Mouse (Mus musculus): ENCODE measurements around the gene Arhgef18. TPM values are rescaled to one million over a fixed set of nuclear protein-coding genes. Genes with fewer than 3 reads are reported as not detected.
A peak's percentile ranks its signal among the peaks of the same experiment; 100 is the strongest.

Gene Arhgef18
- polyA plus RNA-seq, 1 experiment from 2014 or later, result 4.9 TPM

DNA sequence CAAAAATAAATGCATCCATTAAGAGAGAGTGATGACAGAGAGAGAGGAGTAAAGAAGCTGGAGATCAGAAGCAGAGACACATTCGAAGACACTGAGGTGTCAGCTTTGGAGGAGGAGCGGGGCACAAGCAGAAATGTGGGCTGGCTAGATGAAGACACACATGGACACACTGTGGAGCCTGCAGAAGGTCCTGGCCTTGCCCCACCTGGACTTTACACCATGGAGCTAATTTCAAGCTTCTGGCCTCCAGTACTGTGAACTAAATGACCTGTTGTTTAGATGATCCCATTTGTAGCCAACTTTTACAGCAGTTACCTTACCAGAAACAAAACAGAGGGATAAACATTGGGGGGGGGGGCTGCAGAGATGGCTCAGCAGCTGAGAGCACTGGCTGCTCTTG, 70.4 kb downstream of the Arhgef18 start:
- Histone ChIP-seq H3K4me2 (no peak overlapping the region), H3K4me3 (no peak overlapping the region), H3K9me3 (no peaks in the 10 kb centered on the region), H3K27me3 (replicated peaks) (no peaks in the 10 kb centered on the region), H3K27ac (replicated peaks) (no peak overlapping the region), H3K4me1 (peaks cover 10% of the 10 kb centered on the region), H3K9ac (no peak overlapping the region), H3K36me3 (peaks cover 13% of the 10 kb centered on the region)
- ATAC-seq (ENCODE audit: extremely low read depth, insufficient number of reproducible peaks, low FRiP score, low TSS enrichment), result no peak
- WGBS, result 89% methylated on average over 2 of the region's 2 CpGs

GRCm38 (mm10) chr8:3464309-3464708, 71.5 kb downstream of the Arhgef18 start:
- no peak overlapping the region for H3K9ac ChIP-seq
- no peak overlapping the region for H3K27ac ChIP-seq (replicated peaks)
- no peaks in the 10 kb centered on the region for H3K9me3 ChIP-seq
- H3K36me3 ChIP-seq, result peaks cover 5% of the 10 kb centered on the region
- no peak for ATAC-seq (ENCODE audit: extremely low read depth, insufficient number of reproducible peaks, low FRiP score, low TSS enrichment)
- WGBS, result 57% methylated on average over 5 of the region's 5 CpGs
- peaks cover 10% of the 10 kb centered on the region for H3K4me1 ChIP-seq
- no peaks in the 10 kb centered on the region for H3K27me3 ChIP-seq (replicated peaks)
- H3K4me3 ChIP-seq, result no peak overlapping the region
- H3K4me2 ChIP-seq, result no peak overlapping the region

DNA sequence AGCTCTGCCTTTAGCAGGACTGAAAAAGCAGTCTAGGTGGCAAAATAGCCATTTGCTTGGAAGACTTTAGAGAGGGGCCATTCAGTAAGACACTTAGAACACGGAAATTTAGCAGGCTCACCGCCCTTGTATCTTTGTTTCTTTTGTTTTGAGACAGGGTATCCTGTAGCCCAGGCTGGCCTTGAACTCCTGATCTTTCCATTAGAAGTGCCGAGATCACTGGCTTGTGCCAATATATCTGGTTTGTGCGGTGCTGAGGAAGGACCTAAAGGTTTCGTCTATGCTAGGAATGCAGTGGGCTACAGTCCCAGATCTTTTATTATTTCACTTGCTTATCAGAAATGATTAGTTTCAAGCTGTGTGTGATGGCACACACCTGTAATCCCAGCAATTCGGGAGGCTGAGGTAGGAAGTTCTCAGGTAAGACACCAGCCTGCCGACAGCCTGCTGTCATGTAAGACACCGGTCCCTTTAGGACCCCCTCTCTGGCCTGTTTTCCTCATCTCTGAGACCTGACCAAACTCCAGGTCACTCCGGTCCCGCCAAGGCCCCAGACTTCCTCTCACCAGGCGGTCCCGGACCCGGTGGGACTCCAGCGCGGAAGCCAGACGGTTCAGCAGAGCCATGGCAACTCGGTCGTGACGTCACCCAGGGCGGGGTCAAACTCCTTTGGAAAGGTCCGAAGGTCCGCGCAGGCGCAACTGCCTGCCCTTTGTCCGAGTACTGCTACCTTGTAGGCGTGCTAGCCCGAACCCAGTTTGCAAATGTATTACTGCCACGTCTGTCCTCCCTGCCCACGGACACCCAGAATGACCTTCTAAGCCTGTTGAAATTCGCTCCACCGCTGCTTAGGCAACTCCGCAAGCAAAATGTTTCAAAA, 74.4 kb downstream of the Arhgef18 start, which contains the start of gene Pex11g:
Gene Pex11g (minus strand): TSS at position 675 of the 880 bp plus-strand sequence.
- WGBS, result 5% methylated on average over 32 of the region's 32 CpGs
- peak; percentile 89 for ATAC-seq (ENCODE audit: extremely low read depth, insufficient number of reproducible peaks, low FRiP score, low TSS enrichment)

GRCm38 (mm10) chr8:3467886-3468545, 75.2 kb downstream of the Arhgef18 start:
- Histone ChIP-seq H3K4me1 (peaks cover 10% of the 10 kb centered on the region), H3K36me3 (no peaks in the 10 kb centered on the region), H3K9me3 (no peaks in the 10 kb centered on the region), H3K4me2 (peak overlapping the region; percentile 81), H3K27ac (replicated peaks) (peak overlapping the region; percentile 84), H3K27me3 (replicated peaks) (no peaks in the 10 kb centered on the region), H3K4me3 (peak overlapping the region; percentile 64), H3K9ac (peak overlapping the region; percentile 85)
- WGBS, result 54% methylated on average over 9 of the region's 9 CpGs
- no peak for ATAC-seq (ENCODE audit: extremely low read depth, insufficient number of reproducible peaks, low FRiP score, low TSS enrichment)

More for the DNA sequence above, 74.4 kb downstream of the Arhgef18 start, which contains the start of gene Pex11g:
- Histone ChIP-seq H3K4me3 (peak within 1 kb of the TSS; percentile 64), H3K27me3 (replicated peaks) (no peaks in the 10 kb centered on the region), H3K9me3 (no peaks in the 10 kb centered on the region), H3K36me3 (no peaks in the 10 kb centered on the region), H3K9ac (peak within 1 kb of the TSS; percentile 85), H3K27ac (replicated peaks) (peak within 1 kb of the TSS; percentile 84), H3K4me1 (peaks cover 10% of the 10 kb centered on the region), H3K4me2 (peak within 1 kb of the TSS; percentile 81)

GRCm38 (mm10) chr8:3468838-3469237, 76.0 kb downstream of the Arhgef18 start:
- Histone ChIP-seq H3K4me2 (no peak overlapping the region), H3K4me1 (peaks cover 10% of the 10 kb centered on the region), H3K9ac (no peak overlapping the region), H3K4me3 (no peak overlapping the region), H3K9me3 (no peaks in the 10 kb centered on the region), H3K27ac (replicated peaks) (no peak overlapping the region), H3K27me3 (replicated peaks) (no peaks in the 10 kb centered on the region), H3K36me3 (no peaks in the 10 kb centered on the region)
- ATAC-seq (ENCODE audit: extremely low read depth, insufficient number of reproducible peaks, low FRiP score, low TSS enrichment), result no peak
- WGBS, result 82% methylated on average over 1 of the region's 1 CpGs

GRCm38 (mm10) chr8:3470562-3470961, 77.8 kb downstream of the Arhgef18 start, which contains the start of gene Tex45:
Tex45 (plus strand) TSS chr8:3470862.
- H3K4me2 ChIP-seq, result no peak within 1 kb of the TSS
- H3K4me3 ChIP-seq, result no peak within 1 kb of the TSS
- no peaks in the 10 kb centered on the region for H3K9me3 ChIP-seq

DNA sequence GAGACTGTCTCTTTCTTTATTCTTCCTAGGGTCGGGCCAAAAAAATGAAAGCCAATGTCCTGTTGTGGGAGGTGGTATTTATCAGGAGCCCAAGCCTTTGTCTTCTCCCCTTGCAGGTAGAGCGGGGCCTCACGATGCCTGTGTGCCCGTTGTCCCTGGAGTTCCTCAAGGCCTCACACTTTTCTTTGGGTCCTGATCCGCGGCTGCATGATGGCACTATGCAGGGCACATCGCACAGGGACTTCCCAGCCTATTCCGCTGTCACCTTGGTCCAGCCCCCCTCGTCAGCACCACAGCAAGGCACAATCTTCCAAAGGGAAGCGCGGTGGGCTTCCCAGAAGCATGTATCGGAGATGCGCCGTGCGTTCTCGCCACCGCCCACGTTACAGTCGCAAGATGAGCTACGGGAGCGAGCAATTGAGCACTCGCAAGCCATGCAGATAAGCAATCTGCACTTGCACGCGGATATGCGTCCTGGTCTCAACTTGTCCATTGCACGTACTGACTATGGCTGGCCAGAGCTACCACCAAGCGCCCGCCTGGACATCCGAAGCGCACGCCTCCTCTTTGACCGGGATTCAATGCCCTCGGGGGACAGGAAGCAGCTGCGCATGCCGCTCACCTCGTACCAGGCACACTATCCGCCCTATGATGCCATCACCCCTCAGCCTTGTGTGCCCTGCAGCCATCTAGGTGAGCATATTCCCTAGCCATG, 83.1 kb downstream of the Arhgef18 start:
- 16% methylated on average over 37 of the region's 37 CpGs for WGBS
- Histone ChIP-seq H3K36me3 (no peaks in the 10 kb centered on the region), H3K27me3 (replicated peaks) (peaks cover 20% of the 10 kb centered on the region), H3K4me2 (peak overlapping the region; percentile 74), H3K4me3 (peak overlapping the region; percentile 48), H3K4me1 (peaks cover 14% of the 10 kb centered on the region), H3K9me3 (no peaks in the 10 kb centered on the region), H3K9ac (peak overlapping the region; percentile 72), H3K27ac (replicated peaks) (no peak overlapping the region)
- no peak for ATAC-seq (ENCODE audit: extremely low read depth, insufficient number of reproducible peaks, low FRiP score, low TSS enrichment)

More at GRCm38 (mm10) chr8:3470562-3470961, 77.8 kb downstream of the Arhgef18 start, which contains the start of gene Tex45:
- no peak for ATAC-seq (ENCODE audit: extremely low read depth, insufficient number of reproducible peaks, low FRiP score, low TSS enrichment)
- Histone ChIP-seq H3K36me3 (no peaks in the 10 kb centered on the region), H3K9ac (no peak within 1 kb of the TSS), H3K27me3 (replicated peaks) (no peaks in the 10 kb centered on the region), H3K4me1 (peaks cover 10% of the 10 kb centered on the region), H3K27ac (replicated peaks) (no peak within 1 kb of the TSS)

DNA sequence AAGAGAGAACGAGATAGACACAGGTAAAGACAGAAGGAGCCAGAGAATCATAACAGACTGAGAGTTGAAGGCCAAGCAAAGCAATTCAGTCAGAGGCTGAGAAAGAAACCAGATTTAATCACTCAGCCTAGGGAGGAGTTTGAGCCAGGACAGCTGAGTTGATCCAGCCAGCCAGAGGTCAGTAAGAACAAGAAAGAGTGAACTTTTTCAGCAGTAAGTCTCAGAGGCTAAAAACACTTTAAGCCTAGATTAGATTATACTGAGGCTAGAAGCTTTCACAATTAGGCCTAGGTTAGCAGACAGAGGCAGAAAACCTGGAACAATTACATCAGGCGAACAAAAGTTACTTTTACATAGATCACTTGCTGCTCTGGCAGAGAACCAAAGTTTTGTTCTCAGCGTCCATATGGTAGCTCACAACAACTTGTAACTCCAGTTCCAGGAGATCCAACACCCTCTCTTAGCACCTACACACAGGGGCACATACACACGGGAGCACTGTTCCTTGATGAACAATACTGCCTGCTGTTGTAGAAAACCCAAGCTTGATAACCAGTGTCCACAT, 87.5 kb downstream of the Arhgef18 start:
- H3K36me3 ChIP-seq, result no peaks in the 10 kb centered on the region
- no peak overlapping the region for H3K4me3 ChIP-seq
- H3K4me2 ChIP-seq, result no peak overlapping the region
- H3K27me3 ChIP-seq (replicated peaks), result peaks cover 20% of the 10 kb centered on the region
- no peak for ATAC-seq (ENCODE audit: extremely low read depth, insufficient number of reproducible peaks, low FRiP score, low TSS enrichment)
- H3K9ac ChIP-seq, result no peak overlapping the region
- H3K4me1 ChIP-seq, result peaks cover 14% of the 10 kb centered on the region
- no peaks in the 10 kb centered on the region for H3K9me3 ChIP-seq
- H3K27ac ChIP-seq (replicated peaks), result no peak overlapping the region
- WGBS, result 51% methylated on average over 4 of the region's 4 CpGs

DNA sequence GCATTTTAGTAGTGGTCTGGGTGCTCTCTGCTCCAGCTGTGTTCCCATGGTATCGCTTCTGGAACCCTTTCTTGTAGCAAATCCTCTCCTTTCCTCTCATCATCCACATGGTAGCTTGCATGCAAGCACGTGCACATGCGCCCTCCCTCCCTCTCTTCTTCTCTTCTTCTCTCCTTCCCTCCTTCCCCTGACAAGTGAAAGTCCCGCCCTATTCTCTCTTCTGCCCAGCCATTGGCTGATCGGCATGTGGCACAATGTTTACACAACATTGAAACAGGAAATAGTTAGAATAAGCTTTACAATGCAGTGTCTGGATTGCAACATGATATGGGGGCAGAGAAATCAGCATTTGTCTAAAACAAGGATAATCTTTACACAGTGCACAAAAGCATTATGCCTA, 88.8 kb downstream of the Arhgef18 start:
- no peak overlapping the region for H3K27ac ChIP-seq (replicated peaks)
- no peaks in the 10 kb centered on the region for H3K9me3 ChIP-seq
- H3K4me3 ChIP-seq, result no peak overlapping the region
- H3K36me3 ChIP-seq, result no peaks in the 10 kb centered on the region
- no peak for ATAC-seq (ENCODE audit: extremely low read depth, insufficient number of reproducible peaks, low FRiP score, low TSS enrichment)
- H3K4me2 ChIP-seq, result no peak overlapping the region
- H3K4me1 ChIP-seq, result peaks cover 7% of the 10 kb centered on the region; the same call in 1 of the 2 replicates
- peaks cover 9% of the 10 kb centered on the region for H3K27me3 ChIP-seq (replicated peaks)
- 57% methylated on average over 5 of the region's 5 CpGs for WGBS
- no peak overlapping the region for H3K9ac ChIP-seq

- H3K4me2 ChIP-seq, result no peak overlapping the region
These were observed 89.5 kb downstream of the Arhgef18 start for GRCm38 (mm10) chr8:3482240-3482740.

More at GRCm38 (mm10) chr8:3482240-3482740, 89.5 kb downstream of the Arhgef18 start:
- no peak for ATAC-seq (ENCODE audit: extremely low read depth, insufficient number of reproducible peaks, low FRiP score, low TSS enrichment)
- no peaks in the 10 kb centered on the region for H3K9me3 ChIP-seq
- peaks cover 5% of the 10 kb centered on the region for H3K27me3 ChIP-seq (replicated peaks)
- no peak overlapping the region for H3K9ac ChIP-seq
- peaks cover 7% of the 10 kb centered on the region; the same call in 1 of the 2 replicates for H3K4me1 ChIP-seq
- H3K27ac ChIP-seq (replicated peaks), result no peak overlapping the region
- no peak overlapping the region for H3K4me3 ChIP-seq
- H3K36me3 ChIP-seq, result no peaks in the 10 kb centered on the region
- WGBS, result 78% methylated on average over 22 of the region's 22 CpGs
